Mouse (Mus musculus) gastrocnemius, postnatal 4 days (tissue): ENCODE results near the gene Me1. TPM values are rescaled to one million over a fixed set of nuclear protein-coding genes. Genes with fewer than 3 reads are reported as not detected.

ENCODE experiments used
- DNase-seq, 2 experiments: peaks; one replicate each; pipeline ENCODE4 v3.0.0; 2021 to 2022; ENCODE audit warnings: low spot score in 2 of 2, mixed read lengths in 2 of 2
- total RNA-seq, 2 experiments: library from RNA; stranded (reverse); gene quantifications; 2 replicates each; pipeline ENCODE4 v1.2.3; 2021

Gene Me1
- total RNA-seq, 2 experiments from 2014 or later: 20.5 to 24.0 TPM

DNA sequence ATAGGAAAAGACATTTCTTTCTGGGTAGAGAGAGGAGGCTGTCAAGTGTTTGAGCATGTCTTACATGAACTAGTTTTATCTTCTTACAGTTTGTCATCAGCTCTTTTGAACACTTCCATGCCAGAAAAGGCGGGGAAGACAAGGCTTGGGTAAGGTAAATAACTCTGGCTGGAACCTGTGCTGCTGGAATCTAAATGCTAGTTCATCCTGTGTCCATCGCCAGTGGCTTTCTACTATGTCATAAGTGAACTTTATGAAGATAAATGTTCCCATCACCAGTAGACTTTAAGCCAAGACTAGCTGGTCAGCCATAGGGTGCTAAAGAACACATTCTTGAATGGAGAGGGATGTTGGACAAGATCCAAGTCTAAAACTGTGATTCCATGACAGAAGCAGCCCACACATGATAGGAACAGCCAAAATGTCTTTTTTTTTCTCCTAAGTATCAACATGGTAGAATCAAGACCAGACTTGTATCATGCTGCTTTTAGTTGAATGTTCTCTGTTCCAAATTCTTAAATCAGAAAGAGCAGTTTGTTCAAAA is 14.4 kb upstream of the Me1 start:
- no peak for DNase-seq

GRCm38 (mm10) chr9:86708921-86709320 is 13.2 kb upstream of the Me1 start:
- no peak for DNase-seq

DNA sequence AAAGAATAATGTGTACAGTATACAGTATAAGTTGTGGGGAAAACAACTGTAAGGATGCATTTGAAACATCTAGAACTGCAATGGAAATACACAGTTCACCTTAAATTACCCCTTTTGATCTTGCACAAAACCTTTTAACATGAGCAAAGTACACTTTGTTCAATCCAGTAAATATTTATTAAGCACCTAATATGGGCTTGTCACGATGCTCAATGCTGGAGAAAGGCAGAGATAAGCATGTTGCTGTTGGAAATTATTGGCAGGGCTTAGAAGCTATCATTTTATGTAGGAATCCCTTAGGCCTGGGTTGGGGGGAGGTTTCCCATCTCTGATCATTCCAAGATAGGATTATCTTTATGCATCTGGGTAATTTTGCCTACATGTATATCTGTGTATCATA is 11.7 kb upstream of the Me1 start:
- DNase-seq: no peak

DNA sequence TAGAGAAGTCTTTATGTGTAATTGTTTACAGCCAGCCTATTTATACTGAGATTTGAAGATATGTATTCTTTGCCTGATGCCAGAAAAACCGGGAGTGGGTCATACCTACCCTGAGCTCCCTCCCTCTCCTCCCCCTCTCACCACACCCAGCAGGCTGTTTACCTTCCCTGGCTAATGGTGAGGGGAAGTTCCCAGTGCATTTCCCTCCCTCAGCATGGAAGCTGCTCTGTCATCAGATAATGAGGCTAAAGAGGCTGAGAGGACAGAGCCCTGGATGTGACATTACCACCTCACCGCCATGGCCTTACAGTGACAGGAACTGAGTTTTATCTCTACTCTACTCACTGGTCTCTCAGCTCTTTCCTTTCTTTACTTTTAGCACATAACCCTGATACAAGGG is 6.1 kb upstream of the Me1 start:
- DNase-seq: no peak

DNA sequence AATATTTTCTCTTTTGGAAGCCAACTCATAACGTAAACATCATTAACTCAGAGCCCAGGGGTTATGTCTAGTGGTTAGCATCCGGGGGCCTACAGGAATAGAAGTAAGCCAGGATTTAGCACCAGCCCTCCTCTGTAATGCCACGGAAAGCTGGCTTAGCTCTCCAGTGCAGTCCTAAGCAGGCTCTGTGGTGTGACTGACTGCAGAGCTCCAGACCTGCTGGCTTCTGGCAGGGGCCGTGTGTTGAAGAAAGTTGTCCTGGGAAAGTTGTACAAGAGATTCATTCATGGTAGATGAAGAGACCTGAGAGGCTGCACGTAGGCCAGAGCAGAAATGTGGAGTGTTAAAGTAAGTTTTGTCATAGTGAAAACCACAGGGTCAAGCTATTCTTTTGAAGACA is 5.5 kb upstream of the Me1 start:
- no peak for DNase-seq

- peak in 1 of 2 experiments; percentile 18 for DNase-seq
Observed at GRCm38 (mm10) chr9:86695199-86695817, 445 bp downstream of the Me1 start.

GRCm38 (mm10) chr9:86694644-86695043 is 1.1 kb downstream of the Me1 start:
- no peak for DNase-seq

- no peak for DNase-seq
Observed at GRCm38 (mm10) chr9:86693935-86694334, 1.8 kb downstream of the Me1 start.

- DNase-seq: no peak
Observed at GRCm38 (mm10) chr9:86692676-86693075, 3.1 kb downstream of the Me1 start.

DNA sequence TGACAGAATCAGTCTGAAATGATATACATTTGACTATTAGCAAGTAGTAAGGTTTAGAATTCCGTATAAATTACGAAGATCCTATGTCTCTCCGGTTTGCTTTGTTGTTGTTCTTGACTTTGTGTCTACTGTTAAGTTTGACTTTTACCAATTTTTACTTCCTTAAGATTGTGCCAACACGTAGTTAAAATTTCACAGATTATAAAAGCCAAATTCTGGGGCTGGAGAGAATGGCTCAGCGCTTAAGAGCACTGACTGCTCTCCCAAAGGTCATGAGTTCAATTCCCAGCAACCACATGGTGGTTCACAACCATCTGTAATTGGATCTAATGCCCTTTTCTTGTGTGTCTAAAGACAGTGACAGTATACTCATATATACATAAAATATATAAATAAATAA is 3.5 kb downstream of the Me1 start:
- no peak for DNase-seq

DNA sequence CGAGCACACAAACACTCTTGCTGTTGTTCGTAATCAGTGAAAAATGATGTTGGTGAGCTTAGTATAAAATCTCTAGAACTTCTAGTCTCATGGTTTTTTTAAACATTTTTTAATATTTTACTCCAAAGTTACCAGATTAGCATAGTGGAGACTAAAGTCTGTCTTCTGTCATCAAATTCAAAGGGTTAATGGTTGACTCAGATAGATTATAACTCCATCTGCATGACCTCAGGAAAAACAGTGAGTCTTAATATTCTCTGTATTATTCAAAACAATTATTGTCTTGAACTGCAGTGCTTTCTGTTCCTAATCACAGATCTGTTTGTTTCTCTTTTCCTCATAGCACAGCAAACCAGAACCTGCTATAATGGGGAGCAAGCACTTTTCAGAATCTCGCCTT is 4.7 kb downstream of the Me1 start:
- DNase-seq: no peak

DNA sequence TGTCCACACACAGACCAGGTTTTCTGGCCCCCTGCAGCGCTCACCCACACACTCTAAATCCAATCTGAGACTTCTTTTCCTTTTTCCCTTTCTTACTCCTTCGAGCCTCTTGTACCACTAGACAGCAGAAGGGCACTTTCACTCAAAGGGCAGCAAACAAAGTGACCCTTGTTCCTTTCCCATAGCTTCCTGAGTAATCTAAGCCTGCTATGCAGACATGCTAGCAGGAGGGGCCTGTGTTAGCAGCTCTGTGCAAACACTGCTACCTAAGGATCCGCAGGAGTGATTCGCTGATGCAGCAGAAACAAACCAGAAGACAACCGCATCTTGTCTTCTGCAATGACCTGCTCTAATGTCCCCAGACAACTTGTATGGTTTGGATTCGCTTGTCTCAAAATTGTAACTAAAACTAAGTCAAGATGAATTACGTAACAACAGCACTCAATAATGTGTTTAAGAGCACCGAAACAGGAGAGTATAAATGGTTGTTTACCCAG is 12.0 kb downstream of the Me1 start:
- DNase-seq: no peak

DNA sequence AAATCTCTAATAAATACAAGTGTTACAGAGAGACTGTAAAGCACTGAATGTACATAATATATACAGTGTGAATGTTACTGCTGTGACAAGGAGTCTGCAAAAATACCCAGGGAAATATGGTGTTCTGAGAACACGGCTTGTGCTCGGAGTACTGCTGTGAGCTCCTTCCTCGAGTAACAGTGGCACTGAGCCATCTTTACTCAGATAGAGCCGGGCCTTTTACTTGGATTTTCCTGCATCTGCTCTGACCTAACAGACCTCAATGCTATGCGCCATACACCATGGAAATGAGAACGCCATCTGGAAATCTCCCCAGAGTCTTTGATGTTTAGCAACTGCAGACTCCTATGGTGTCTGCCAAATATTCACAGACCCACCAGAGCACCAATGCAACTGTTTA is 12.9 kb downstream of the Me1 start:
- no peak for DNase-seq

- DNase-seq: no peak
Observed at GRCm38 (mm10) chr9:86682278-86682677, 13.5 kb downstream of the Me1 start.

- DNase-seq: no peak
Observed at GRCm38 (mm10) chr9:86680431-86680830, 15.3 kb downstream of the Me1 start.

DNA sequence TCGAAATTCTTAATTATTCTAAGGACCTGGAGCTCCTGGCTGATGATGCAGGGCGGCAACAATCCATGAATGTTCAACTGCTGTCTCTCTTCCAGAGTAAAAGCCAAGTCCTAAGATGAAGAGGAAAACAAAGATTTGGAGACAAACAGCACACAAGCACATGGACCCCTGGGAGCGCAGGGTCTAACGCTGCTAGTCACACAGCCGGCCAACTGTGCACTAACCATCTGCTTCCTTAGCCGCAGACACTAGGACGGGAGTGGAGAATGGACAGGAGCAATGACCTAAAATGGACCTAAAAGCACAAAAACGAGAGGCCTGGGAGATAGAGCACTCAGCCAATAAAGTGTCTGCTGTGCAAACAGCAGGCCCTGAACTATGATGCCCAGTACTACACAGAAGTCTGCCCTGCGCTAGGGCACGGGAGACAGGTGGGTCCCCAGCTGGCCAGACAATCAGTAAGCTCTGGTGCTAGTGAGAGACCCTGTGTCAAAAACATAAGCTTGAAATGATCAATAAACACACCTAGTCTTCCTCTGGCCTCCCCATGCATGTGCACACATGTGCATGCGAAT is 15.8 kb downstream of the Me1 start:
- no peak for DNase-seq

GRCm38 (mm10) chr9:86676246-86676645 is 19.5 kb downstream of the Me1 start:
- no peak for DNase-seq

- DNase-seq: no peak
Observed at GRCm38 (mm10) chr9:86675426-86675825, 20.3 kb downstream of the Me1 start.

DNA sequence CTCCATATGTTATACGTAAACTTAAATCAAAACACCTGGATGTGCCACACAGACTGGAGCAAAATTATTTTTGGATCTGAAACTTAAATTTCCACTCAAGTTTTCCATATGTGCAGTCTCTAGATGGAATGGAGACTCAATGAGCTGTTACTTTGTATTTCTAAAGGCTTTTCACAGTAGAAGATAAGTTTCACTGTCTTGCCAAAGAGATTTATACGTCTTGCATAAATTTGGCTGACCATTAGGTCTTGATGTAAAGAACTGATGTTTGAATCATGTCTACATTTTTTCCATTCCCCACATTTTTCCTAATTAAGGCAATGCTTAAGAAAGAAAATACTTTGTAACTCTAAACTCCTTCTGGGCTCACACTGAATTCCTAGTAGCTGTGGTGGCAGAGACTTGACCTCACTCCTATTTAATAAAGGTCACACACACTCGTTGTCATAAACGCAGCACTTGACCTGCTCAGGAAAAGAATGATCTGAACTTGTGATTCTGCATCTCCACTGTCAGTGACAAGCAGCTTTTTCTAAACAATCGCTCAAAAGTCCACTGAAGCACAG is 22.8 kb downstream of the Me1 start:
- DNase-seq: no peak

- no peak for DNase-seq
Observed at GRCm38 (mm10) chr9:86668590-86669252, 27.0 kb downstream of the Me1 start.

- DNase-seq: no peak
Observed at GRCm38 (mm10) chr9:86667138-86667750, 28.5 kb downstream of the Me1 start.

DNA sequence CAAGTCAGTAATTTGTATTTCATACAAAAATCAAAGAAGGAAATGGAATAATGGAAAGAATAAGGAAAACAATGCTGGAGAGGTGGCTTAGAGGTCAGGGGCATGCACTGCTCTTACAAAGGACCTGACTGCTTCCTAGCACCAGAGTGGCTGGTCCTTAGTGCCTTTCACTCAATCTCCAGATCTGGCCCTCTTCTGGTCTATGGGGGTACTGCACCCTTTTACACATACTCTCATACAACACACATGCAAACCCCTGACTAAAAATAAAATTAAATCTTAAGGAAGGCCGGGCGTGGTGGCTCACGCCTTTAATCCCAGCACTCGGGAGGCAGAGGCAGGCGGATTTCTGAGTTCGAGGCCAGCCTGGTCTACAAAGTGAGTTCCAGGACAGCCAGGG is 34.1 kb downstream of the Me1 start:
- no peak for DNase-seq
